Mouse (Mus musculus): Measurements from ENCODE around the gene Olfr766-ps1.

The Olfr766-ps1 gene

GRCm38 (mm10) chr10:129068877-129069276 lies at the start of gene Olfr766-ps1:
Gene Olfr766-ps1 (minus strand): TSS chr10:129068977.
- WGBS, result 50% methylated on average over 2 of the region's 2 CpGs

GRCm38 (mm10) chr10:129117761-129118160 lies 49.0 kb upstream of the Olfr766-ps1 start, which contains the start of gene Olfr769:
Gene Olfr769 (minus strand): TSS chr10:129117861.
- 79% methylated on average over 2 of the region's 2 CpGs for WGBS

GRCm38 (mm10) chr10:129115146-129115545 lies 46.4 kb upstream of the Olfr766-ps1 start:
- WGBS, result 92% methylated on average over 3 of the region's 3 CpGs

GRCm38 (mm10) chr10:129101231-129101630 lies 32.5 kb upstream of the Olfr766-ps1 start:
- WGBS, result 45% methylated on average over 3 of the region's 3 CpGs

GRCm38 (mm10) chr10:129099275-129099674 lies 30.5 kb upstream of the Olfr766-ps1 start, which contains the start of gene Olfr768:
Gene Olfr768 (minus strand): TSS chr10:129099375.
- 78% methylated on average over 1 of the region's 1 CpGs for WGBS

GRCm38 (mm10) chr10:129082810-129083209 lies 14.0 kb upstream of the Olfr766-ps1 start, which contains the start of gene Olfr767:
Gene Olfr767 (minus strand): TSS chr10:129082910.

GRCm38 (mm10) chr10:129049898-129050297 lies 18.9 kb downstream of the Olfr766-ps1 start, which contains the start of gene Olfr765:
Gene Olfr765 (minus strand): TSS chr10:129049998.

GRCm38 (mm10) chr10:129039796-129040195 lies 29.0 kb downstream of the Olfr766-ps1 start, which contains the start of gene Olfr764-ps1:
Gene Olfr764-ps1 (minus strand): TSS chr10:129039896.
- WGBS, result 75% methylated on average over 3 of the region's 3 CpGs

- 89% methylated on average over 2 of the region's 2 CpGs for WGBS
These were observed 40.4 kb downstream of the Olfr766-ps1 start for GRCm38 (mm10) chr10:129028343-129028742.

GRCm38 (mm10) chr10:129026018-129026662 lies 42.6 kb downstream of the Olfr766-ps1 start:
- WGBS, result 62% methylated on average over 3 of the region's 3 CpGs

Data from cerebral cortex, adult 2 months (tissue).